Mouse (Mus musculus) 3134 (cell line): ENCODE measurements at regions not wholly inside any gene's neighbourhood (a gene's known extent, or its start where the extent isn't known, plus 50 kb on each side); places are given as distances from the start of the nearest gene placed in this dataset.

ENCODE experiments used
- DNase-seq: peaks from one replicate; pipeline ENCODE4 v3.0.0-alpha.2; 2011; ENCODE audit warnings: low spot score; ENCODE audit not compliant: insufficient read length; ENCODE audit errors: extremely low read depth

DNA sequence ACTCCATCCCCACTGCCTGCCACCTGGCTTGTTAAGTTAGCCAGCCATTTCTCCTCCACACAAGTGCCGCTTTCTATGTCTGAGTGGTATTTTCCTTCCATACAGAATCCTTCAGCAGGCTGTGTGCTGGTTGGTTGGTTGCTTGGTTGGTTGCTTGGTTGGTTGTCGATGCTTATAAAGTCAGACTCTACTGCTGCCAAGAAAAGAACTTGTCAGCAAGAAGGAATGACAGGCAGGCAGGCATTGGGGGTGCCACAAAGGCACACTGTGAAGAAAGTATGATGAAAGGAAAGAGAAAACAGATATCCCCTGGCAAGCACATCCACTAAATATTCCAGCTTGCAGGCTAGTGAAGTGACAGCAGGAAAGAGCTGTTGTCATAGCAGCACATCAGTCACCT is 263.0 kb upstream of the Hnrnpa3 start:
- DNase-seq: peak; percentile 71

GRCm38 (mm10) chr2:75400291-75400870 is 258.7 kb upstream of the Hnrnpa3 start:
- peak; percentile 72 for DNase-seq

GRCm38 (mm10) chr2:75403791-75404190 is 255.3 kb upstream of the Hnrnpa3 start:
- no peak for DNase-seq

GRCm38 (mm10) chr2:75405524-75406214 is 253.4 kb upstream of the Hnrnpa3 start:
- no peak for DNase-seq

DNA sequence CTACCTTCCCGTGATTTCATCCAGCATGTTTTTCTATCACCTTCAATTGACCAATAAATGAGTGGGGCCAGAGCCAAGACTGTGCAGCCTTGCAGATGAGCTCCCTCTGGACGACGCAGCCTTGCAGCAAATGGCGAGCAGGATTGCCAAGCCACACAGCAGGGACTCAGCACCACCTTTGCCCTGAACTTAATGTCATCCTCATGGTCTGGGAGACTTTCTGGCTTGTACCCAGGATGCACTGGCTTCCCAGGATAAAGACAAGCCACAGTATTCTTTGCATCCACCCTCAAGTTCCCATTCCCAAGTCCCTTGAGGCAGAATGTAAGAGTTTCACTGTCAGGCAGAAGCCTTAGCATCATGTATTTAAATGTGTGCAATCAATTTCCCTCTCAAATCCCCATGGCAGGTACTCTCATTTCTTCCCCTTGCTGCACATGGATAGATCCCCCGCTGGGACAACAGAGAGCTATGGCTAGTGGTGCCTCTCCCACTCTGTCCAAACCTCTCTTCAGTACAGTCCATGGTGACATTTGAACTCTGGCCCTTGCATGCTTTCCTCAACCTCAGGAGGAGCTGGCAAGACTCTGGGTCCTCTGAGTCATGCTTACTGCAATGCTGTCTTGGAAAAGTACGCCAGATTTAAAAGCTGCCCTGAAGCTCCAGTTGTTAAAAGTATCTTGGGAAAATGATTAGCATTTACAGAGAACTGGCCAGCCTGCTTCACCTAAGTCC is 252.2 kb upstream of the Hnrnpa3 start:
- peak; percentile 64 for DNase-seq

GRCm38 (mm10) chr2:75407560-75407959 is 251.5 kb upstream of the Hnrnpa3 start:
- peak; percentile 33 for DNase-seq

GRCm38 (mm10) chr2:75408016-75408415 is 251.0 kb upstream of the Hnrnpa3 start:
- no peak for DNase-seq

DNA sequence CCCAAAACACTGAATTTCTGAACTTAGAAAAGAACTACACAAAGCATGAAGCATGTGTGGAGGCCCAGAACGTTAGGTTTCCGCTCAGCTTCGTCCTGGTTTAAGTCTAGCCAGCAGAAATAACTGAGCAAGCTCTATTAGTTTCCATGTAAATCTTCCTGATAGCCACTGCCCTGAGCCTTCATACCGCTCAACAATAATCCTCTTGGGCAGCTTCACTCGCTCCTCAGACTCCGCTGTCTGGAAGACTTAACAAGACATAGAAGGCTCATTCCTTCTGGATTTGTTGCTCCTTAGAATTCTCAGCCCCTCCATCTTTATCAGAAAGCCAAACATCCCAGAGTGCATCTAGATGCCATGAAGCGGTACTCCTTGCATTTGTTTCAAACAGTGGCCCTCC is 249.3 kb upstream of the Hnrnpa3 start:
- no peak for DNase-seq

GRCm38 (mm10) chr2:75412735-75413134 is 246.3 kb upstream of the Hnrnpa3 start:
- no peak for DNase-seq

DNA sequence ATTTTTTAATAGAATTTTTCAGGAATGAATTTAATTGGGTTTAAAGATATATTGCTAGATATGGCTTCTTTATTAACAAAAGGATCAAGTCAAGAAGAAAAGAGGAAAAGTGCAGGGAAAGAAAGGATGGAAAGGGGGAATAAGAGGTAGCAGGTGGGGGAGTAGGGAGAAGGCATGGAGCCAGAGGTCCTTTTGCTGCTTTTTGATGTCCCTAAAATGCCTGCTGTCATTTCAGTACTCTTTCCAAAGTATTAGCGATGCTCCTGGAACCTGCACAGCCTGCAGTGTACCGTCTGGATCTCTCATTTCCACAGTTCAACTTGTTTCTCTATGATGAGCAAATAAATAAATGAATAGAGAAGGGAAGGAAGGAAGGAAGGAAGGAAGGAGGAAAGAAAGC is 240.4 kb upstream of the Hnrnpa3 start:
- no peak for DNase-seq

DNA sequence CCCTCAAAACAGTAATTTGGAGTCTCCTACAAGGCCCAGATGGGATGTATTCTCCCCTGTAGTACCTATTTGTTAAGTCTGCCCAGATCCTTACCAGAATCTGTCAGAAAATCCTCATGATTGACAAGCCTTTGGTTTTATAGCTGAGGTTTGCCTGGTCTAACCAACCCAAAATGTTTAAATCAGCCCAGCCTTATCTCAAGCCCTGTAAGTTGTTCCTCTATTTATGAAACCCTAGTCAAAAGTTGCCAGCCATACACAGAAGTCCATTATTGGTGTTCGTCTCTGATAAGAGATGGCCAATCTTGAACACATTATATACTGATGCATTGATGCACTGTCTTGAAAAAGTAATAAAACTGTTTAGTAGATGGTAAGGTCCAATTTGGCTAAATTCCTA is 239.9 kb upstream of the Hnrnpa3 start:
- no peak for DNase-seq

GRCm38 (mm10) chr2:75422798-75423685 is 236.0 kb upstream of the Hnrnpa3 start:
- DNase-seq: no peak

DNA sequence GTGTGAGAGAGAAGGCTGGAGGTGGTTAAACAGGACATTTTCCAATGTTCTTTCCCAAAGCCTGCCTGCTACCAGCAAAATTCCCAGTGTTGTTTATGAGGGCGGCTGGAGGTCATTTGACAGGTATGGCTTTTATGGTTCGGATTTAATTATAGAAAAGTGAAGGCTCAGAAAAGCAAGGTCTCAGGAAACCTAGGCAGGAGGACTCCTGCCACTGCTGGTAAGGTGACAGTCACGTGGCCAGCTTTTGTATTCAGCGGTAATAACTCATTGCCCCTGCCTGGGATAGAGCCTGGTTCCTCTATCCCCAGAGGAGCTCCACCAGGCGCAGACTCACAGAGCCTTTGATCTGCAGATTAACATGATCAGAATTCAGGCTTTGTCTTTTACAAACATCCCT is 235.2 kb upstream of the Hnrnpa3 start:
- no peak for DNase-seq

GRCm38 (mm10) chr2:75424363-75424762 is 234.7 kb upstream of the Hnrnpa3 start:
- DNase-seq: no peak

GRCm38 (mm10) chr2:75424911-75425310 is 234.2 kb upstream of the Hnrnpa3 start:
- DNase-seq: no peak

GRCm38 (mm10) chr2:75425384-75425783 is 233.7 kb upstream of the Hnrnpa3 start:
- DNase-seq: no peak

DNA sequence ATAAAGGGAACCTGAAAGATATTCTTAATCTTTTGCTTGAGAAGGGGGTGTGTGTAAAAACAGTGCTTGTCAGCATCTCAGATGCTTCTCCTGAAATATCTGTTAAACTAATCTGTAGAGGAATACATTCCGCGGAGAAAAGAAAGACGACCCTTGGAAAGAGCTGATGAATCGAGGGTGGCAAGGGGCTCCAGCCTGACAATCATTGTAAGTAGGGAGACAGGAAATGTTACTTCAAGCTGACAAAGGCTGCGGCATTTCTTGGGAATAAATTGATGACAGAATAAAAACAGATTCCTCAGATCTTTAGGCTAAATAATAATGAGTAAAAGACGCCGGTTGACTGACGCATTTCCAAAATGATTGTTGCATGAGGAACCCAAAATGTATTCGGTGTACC is 233.3 kb upstream of the Hnrnpa3 start:
- no peak for DNase-seq

DNA sequence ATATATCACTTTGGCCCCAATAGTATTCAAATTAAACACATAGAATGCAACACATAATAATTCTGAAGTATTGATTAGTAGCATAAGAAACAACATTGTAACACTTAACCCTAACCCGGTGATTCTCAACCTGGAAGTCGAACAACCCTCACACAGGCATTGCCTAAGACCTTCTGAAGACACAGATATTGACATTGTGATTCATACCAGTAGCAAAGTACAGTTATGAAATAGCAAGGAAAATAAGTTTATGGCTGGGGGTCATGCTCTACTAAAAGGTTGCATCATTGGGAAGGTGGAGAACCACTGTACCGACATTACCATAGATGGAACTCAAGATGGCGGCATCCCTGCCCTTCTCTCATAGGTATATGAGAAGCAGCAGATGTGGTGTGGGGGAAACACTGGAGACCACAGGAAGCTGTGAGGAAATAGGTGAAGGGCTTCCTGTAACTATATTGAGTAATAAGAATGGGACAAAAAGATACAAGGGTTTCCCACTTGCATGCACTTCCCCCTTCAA is 231.1 kb upstream of the Hnrnpa3 start:
- no peak for DNase-seq

- no peak for DNase-seq
These were observed 228.7 kb upstream of the Hnrnpa3 start for GRCm38 (mm10) chr2:75430161-75430940.

DNA sequence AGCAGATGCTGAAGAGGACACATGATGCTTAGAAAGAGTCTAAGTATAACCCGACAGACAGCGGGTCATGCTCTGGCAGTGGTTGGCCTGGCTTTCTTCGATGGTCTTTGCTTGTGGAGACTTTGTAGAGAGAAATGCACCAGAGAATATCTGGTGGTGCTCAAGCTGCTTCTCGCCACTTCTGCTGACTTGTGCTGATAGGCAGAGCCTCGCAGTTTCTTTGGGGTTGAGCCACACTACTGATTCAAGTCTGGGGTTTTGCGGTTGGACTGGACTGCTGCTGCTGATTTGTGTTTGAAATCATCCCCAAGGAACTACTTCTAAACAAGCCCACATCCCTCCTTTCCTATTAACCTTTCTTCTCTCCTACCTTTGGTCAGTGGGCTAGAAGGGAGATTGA is 227.1 kb upstream of the Hnrnpa3 start:
- no peak for DNase-seq
